Mouse (Mus musculus): Measurements from ENCODE around the gene Lpin3.

Lpin3 gene
- long read RNA-seq, experiment 1, transcript Lpin3-203 (20 exons, 3,470 nt): major isoform, 11 of 23 reads
- long read RNA-seq, experiment 1, partial matches to known transcripts: 5 of 23 reads
- long read RNA-seq, experiment 1, other reads (novel, unspliced or antisense): 7 of 23 reads
- long read RNA-seq, experiment 2, partial matches to known transcripts: 7 of 13 reads
- long read RNA-seq, experiment 2, other reads (novel, unspliced or antisense): 3 of 13 reads

- intact Hi-C loops (cut with DNase I): no loop called here
Observed at GRCm38 (mm10) chr2:160880453-160881195, at the start of gene Lpin3. Gene Lpin3, plus strand, starts transcription at chr2:160880670.

- intact Hi-C loops (cut with DNase I): no loop called here
Observed at GRCm38 (mm10) chr2:160840838-160841237, 39.6 kb upstream of the Lpin3 start.

GRCm38 (mm10) chr2:160847664-160848063 lies 32.8 kb upstream of the Lpin3 start:
- intact Hi-C loops (cut with DNase I): no loop called here

- intact Hi-C loops (cut with DNase I): no loop called here
Observed at GRCm38 (mm10) chr2:160848186-160848585, 32.3 kb upstream of the Lpin3 start.

GRCm38 (mm10) chr2:160849617-160850240 lies 30.7 kb upstream of the Lpin3 start:
- intact Hi-C loops (cut with DNase I): no loop called here

- intact Hi-C loops (cut with DNase I): no loop called here
Observed at GRCm38 (mm10) chr2:160850360-160850759, 30.1 kb upstream of the Lpin3 start.

GRCm38 (mm10) chr2:160854687-160855086 lies 25.8 kb upstream of the Lpin3 start:
- intact Hi-C loops (cut with DNase I): no loop called here

- intact Hi-C loops (cut with DNase I): no loop called here
Observed at GRCm38 (mm10) chr2:160856359-160857102, 23.9 kb upstream of the Lpin3 start.

GRCm38 (mm10) chr2:160860363-160860762 lies 20.1 kb upstream of the Lpin3 start:
- intact Hi-C loops (cut with DNase I): no loop called here

GRCm38 (mm10) chr2:160864112-160864511 lies 16.4 kb upstream of the Lpin3 start:
- intact Hi-C loops (cut with DNase I): no loop called here

- intact Hi-C loops (cut with DNase I): no loop called here
Observed at GRCm38 (mm10) chr2:160865266-160865665, 15.2 kb upstream of the Lpin3 start.

- intact Hi-C loops (cut with DNase I): no loop called here
Observed at GRCm38 (mm10) chr2:160869446-160869845, 11.0 kb upstream of the Lpin3 start.

- intact Hi-C loops (cut with DNase I): no loop called here
Observed at GRCm38 (mm10) chr2:160871310-160871709, 9.2 kb upstream of the Lpin3 start.

GRCm38 (mm10) chr2:160872395-160872794 lies 8.1 kb upstream of the Lpin3 start:
- intact Hi-C loops (cut with DNase I): no loop called here

GRCm38 (mm10) chr2:160872890-160873382 lies 7.5 kb upstream of the Lpin3 start, which contains the start of gene Zhx3:
Gene Zhx3, minus strand, starts transcription at chr2:160872998.
- intact Hi-C loops (cut with DNase I): no loop called here

GRCm38 (mm10) chr2:160874231-160874877 lies 6.1 kb upstream of the Lpin3 start:
- intact Hi-C loops (cut with DNase I): no loop called here

- intact Hi-C loops (cut with DNase I): no loop called here
Observed at GRCm38 (mm10) chr2:160876115-160876514, 4.4 kb upstream of the Lpin3 start.

- intact Hi-C loops (cut with DNase I): no loop called here
Observed at GRCm38 (mm10) chr2:160881462-160882101, 1.1 kb downstream of the Lpin3 start.

GRCm38 (mm10) chr2:160882436-160882835 lies 2.0 kb downstream of the Lpin3 start:
- intact Hi-C loops (cut with DNase I): no loop called here

GRCm38 (mm10) chr2:160883912-160884311 lies 3.4 kb downstream of the Lpin3 start:
- intact Hi-C loops (cut with DNase I): no loop called here

All from adrenal gland (tissue).